Mouse (Mus musculus) E14TG2a.4 (cell line): ENCODE measurements around the gene Ripk1.

Experiments used
- CTCF ChIP-seq: conservative IDR thresholded peaks from 2 replicates; pipeline ENCODE4 v1.5.1; 2014; ENCODE audit warnings: low read length
- NANOG ChIP-seq: IDR thresholded peaks from 2 replicates; pipeline ENCODE4 v1.6.1; 2014; ENCODE audit warnings: borderline replicate concordance, low read length, mixed read lengths

DNA sequence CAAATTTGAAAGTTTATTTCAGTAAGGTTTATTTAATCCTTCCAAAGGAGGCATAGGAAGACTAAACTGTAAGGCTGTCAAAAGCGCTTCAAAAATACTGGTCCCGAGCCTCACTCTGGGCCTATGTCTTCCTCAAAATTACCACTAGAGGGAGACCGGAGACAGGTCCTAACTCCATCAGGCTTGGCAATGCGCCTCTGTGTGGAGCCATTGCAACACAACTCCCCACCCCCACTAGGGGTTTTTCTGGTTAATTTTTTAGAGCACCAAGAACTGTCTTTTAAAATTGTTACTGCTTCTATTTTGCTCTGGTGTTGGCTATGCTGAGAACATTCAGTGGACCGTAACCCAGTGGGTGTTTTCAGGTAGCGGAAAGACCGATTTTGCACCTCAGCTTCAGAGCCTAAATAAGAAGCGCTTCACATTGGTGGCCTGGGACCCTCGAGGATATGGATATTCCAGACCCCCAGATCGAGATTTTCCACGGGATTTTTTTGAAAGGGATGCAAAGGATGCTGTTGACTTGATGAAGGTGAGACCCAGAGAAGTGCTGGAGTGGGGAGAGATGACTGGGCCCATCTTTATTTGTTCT is 44.4 kb downstream of the Ripk1 start:
- peak; percentile 88 for TF ChIP-seq CTCF
- TF ChIP-seq NANOG = no peak
